Mouse (Mus musculus) limb, embryonic 11.5 days (tissue): ENCODE measurements around the gene Krtap19-3. TPM values are rescaled to one million over a fixed set of nuclear protein-coding genes. Genes with fewer than 3 reads are reported as not detected.

ENCODE experiments used
- ATAC-seq: fragments of 200-750 bp; cut with Nextera tagmentation; 2 replicates; pipeline ENCODE4 v1.8.0; 2017; ENCODE audit warnings: low read depth; ENCODE audit not compliant: insufficient number of reproducible peaks, low FRiP score, low TSS enrichment
- DNase-seq: peaks from one replicate; pipeline ENCODE4 v3.0.0-alpha.2; 2015; ENCODE audit warnings: low spot score
- H3K27ac ChIP-seq: fragments of 300-500 bp; sonication (generic); replicated peaks from 2 replicates; pipeline ENCODE4 v1.5.1; 2014; ENCODE audit warnings: low read depth, mild to moderate bottlenecking, low read length
- H3K27me3 ChIP-seq: fragments of 300-500 bp; sonication (generic); 2 replicates; pipeline ENCODE4 v1.6.1; 2014; ENCODE audit warnings: mild to moderate bottlenecking, low read length, mixed read lengths; ENCODE audit not compliant: control insufficient read depth, insufficient read depth
- H3K36me3 ChIP-seq: fragments of 300-500 bp; sonication (generic); 2 replicates; pipeline ENCODE4 v1.6.1; 2014; ENCODE audit warnings: mild to moderate bottlenecking, low read length, moderate library complexity, mixed read lengths; ENCODE audit not compliant: control insufficient read depth, insufficient read depth
- H3K4me1 ChIP-seq: fragments of 300-500 bp; sonication (generic); 2 replicates; pipeline ENCODE4 v1.6.1; 2014; ENCODE audit warnings: low read length, mixed read lengths; ENCODE audit not compliant: control insufficient read depth, insufficient read depth
- H3K4me2 ChIP-seq: fragments of 300-500 bp; sonication (generic); 2 replicates; pipeline ENCODE4 v1.6.1; 2014; ENCODE audit warnings: low read depth, mild to moderate bottlenecking, moderate library complexity; ENCODE audit not compliant: severe bottlenecking
- H3K4me3 ChIP-seq: fragments of 300-500 bp; sonication (generic); 2 replicates; pipeline ENCODE4 v1.5.1; 2014; ENCODE audit warnings: low read depth, low read length
- H3K9ac ChIP-seq: fragments of 300-500 bp; sonication (generic); 2 replicates; pipeline ENCODE4 v1.6.1; 2014; ENCODE audit warnings: mild to moderate bottlenecking, low read length
- H3K9me3 ChIP-seq: fragments of 300-500 bp; sonication (generic); 2 replicates; pipeline ENCODE4 v1.6.1; 2016; ENCODE audit warnings: low read length; ENCODE audit not compliant: control insufficient read depth
- WGBS: fragments of 180-500 bp; shearing (Covaris S2); extraction: QIAGEN DNeasy Blood & Tissue Kit; methylation state at CpG from one replicate; pipeline ENCODE4 v1.1.7; 2014; 5-methylcytosine and 5-hydroxymethylcytosine counted together
- polyA plus RNA-seq: library from polyadenylated mRNA; unstranded; fragments of >200 nt; fragmentation: Nextera tagmentation; extraction: Ambion mirVana; gene quantifications from 2 replicates; pipeline ENCODE4 v1.2.1, GENCODE M21; 2014

Krtap19-3 gene
- polyA plus RNA-seq, 1 experiment from 2014 or later, result not detected

- H3K4me1 ChIP-seq, result no peaks in the 10 kb centered on the region
- no peaks in the 10 kb centered on the region for H3K9me3 ChIP-seq
- no peak overlapping the region for H3K4me3 ChIP-seq
- H3K27ac ChIP-seq, result no peak overlapping the region
- H3K36me3 ChIP-seq, result no peaks in the 10 kb centered on the region
- H3K27me3 ChIP-seq, result no peaks in the 10 kb centered on the region
- whole genome bisulfite sequencing, result 92% methylated on average over 4 of the region's 4 CpGs
- H3K4me2 ChIP-seq, result no peak overlapping the region
- no peak overlapping the region for H3K9ac ChIP-seq
- no peak for ATAC-seq
- no peak for DNase-seq
These were observed 29.3 kb downstream of the Krtap19-3 start for GRCm38 (mm10) chr16:88848558-88848957.

DNA sequence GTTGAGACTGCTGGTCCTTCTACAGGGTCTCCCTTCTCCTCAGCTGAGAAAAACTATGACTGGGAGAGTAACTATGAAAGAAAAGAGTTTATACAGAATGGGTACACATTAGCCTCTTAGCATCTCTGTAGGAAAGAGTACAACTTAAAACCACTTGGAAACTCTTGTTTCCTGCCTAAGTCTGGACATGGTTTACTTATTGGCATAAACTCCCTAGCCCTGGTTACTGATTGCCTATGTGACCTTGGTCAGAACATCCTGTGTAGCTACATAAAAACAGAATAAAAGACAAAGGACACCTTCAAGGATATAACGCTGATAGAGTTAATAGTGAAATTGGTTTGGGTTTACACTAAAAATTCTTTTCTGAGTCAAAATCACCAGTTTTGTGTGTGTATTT, 30.5 kb downstream of the Krtap19-3 start:
- no peaks in the 10 kb centered on the region for H3K27me3 ChIP-seq
- no peak overlapping the region for H3K4me2 ChIP-seq
- DNase-seq (no peak), ATAC-seq (no peak)
- H3K27ac ChIP-seq, result no peak overlapping the region
- no peaks in the 10 kb centered on the region for H3K4me1 ChIP-seq
- H3K9me3 ChIP-seq, result no peaks in the 10 kb centered on the region
- WGBS, result 97% methylated on average over 1 of the region's 1 CpGs
- H3K36me3 ChIP-seq, result no peaks in the 10 kb centered on the region
- H3K4me3 ChIP-seq, result no peak overlapping the region
- H3K9ac ChIP-seq, result no peak overlapping the region

Other genes with a start within 250 kb of the Krtap19-3 start
- not detected in 2 replicates for gene Krtap26-1, start 230.2 kb downstream of the Krtap19-3 start, polyA plus RNA-seq
- gene Krtap27-1, start 206.4 kb downstream of the Krtap19-3 start, polyA plus RNA-seq, result not detected in 2 replicates
- not detected in 2 replicates for gene 2310061N02Rik, start 170.1 kb downstream of the Krtap19-3 start, polyA plus RNA-seq
- not detected in 2 replicates for gene Krtap13-1, start 149.2 kb downstream of the Krtap19-3 start, polyA plus RNA-seq
- not detected in 2 replicates for gene Krtap13, start 126.4 kb downstream of the Krtap19-3 start, polyA plus RNA-seq
- gene 2310034C09Rik, start 119.2 kb downstream of the Krtap19-3 start, polyA plus RNA-seq, result not detected in 2 replicates
- not detected in 2 replicates for gene 2310057N15Rik, start 103.8 kb downstream of the Krtap19-3 start, polyA plus RNA-seq
- not detected in 2 replicates for gene Gm5965, start 100.1 kb downstream of the Krtap19-3 start, polyA plus RNA-seq
- gene Gm20741, start 65.8 kb downstream of the Krtap19-3 start, polyA plus RNA-seq, result not detected in 2 replicates
- gene Krtap15, start 57.8 kb downstream of the Krtap19-3 start, polyA plus RNA-seq, result 0.23 TPM in 1 of 2 replicates, not detected in the other
- not detected in 2 replicates for gene Krtap14, start 51.9 kb downstream of the Krtap19-3 start, polyA plus RNA-seq
- not detected in 2 replicates for gene Krtap19-1, start 8.6 kb downstream of the Krtap19-3 start, polyA plus RNA-seq
- gene Krtap19-2, start 3.8 kb downstream of the Krtap19-3 start, polyA plus RNA-seq, result not detected in 2 replicates
- not detected in 2 replicates for gene Krtap19-4, start 7.1 kb upstream of the Krtap19-3 start, polyA plus RNA-seq
- not detected in 2 replicates for gene Krtap19-5, start 18.4 kb upstream of the Krtap19-3 start, polyA plus RNA-seq
- gene Krtap19-9b, start 54.2 kb upstream of the Krtap19-3 start, polyA plus RNA-seq, result not detected in 2 replicates
- gene Krtap16-3, start 84.8 kb upstream of the Krtap19-3 start, polyA plus RNA-seq, result not detected in 2 replicates
- gene Krtap22-2, start 132.7 kb upstream of the Krtap19-3 start, polyA plus RNA-seq, result not detected in 2 replicates
- not detected in 2 replicates for gene Gm10229, start 137.2 kb upstream of the Krtap19-3 start, polyA plus RNA-seq
- not detected in 2 replicates for gene Krtap6-1, start 153.7 kb upstream of the Krtap19-3 start, polyA plus RNA-seq
- not detected in 2 replicates for gene Gm10228, start 163.4 kb upstream of the Krtap19-3 start, polyA plus RNA-seq
- not detected in 2 replicates for gene Krtap6-5, start 169.8 kb upstream of the Krtap19-3 start, polyA plus RNA-seq
- not detected in 2 replicates for gene 1110025L11Rik, start 186.0 kb upstream of the Krtap19-3 start, polyA plus RNA-seq
- gene Krtap6-3, start 206.0 kb upstream of the Krtap19-3 start, polyA plus RNA-seq, result not detected in 2 replicates